Mouse (Mus musculus) cerebellum, adult 11 months (tissue): ENCODE measurements around the gene Olfr1351.
"Not testable (repeated sequence)": the region's sequence is repeated elsewhere in the genome, so short reads cannot be mapped to it uniquely, and the experiment has no call there.

Experiments used
- DNase-seq: peaks from one replicate; pipeline ENCODE4 v3.0.0; 2022

Gene Olfr1351

DNA sequence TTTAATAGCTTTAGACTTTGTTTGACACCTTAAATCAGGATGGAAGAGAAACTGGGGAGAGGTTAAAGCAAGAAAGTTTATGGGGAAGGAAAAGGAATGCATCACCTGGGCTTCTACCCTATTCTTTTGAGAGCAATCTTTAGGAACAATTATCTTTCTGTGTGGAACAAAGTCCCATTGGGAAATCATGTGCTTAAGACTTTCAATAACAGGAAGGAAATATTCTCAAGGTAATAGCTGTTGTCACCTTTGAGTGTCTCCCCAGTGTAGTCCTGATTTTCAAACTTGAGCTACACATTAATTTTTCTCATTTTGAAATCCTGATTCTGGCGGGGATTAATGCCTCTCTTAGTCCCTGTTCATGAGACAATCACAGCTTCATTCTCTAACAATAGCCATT, at the start of gene Olfr1351:
TSS of gene Olfr1351 (plus strand) at position 301 of the 400 bp plus-strand sequence.
- DNase-seq = no peak

DNA sequence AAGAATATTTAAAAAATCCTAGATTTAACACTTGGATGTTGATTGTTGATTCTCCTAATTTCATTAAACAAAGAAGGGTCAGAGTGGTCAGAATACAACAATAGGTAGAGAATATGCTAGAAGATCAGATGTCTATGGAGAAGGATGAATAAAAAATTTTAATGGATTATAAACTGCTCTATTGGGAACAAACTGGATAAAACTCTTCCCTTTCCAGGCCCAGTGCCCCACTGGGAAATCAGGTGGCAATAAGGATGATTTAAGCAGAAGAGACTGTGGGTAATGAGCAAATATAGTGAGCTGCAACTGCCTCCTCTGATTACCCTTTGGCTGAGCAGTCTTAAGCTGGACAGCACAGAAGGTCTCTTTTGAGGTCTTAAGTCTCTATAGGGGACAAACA, 49.3 kb upstream of the Olfr1351 start, which contains the start of gene Olfr1353:
TSS of gene Olfr1353 (plus strand) at position 301 of the 400 bp plus-strand sequence.
- not testable (repeated sequence) for DNase-seq

DNA sequence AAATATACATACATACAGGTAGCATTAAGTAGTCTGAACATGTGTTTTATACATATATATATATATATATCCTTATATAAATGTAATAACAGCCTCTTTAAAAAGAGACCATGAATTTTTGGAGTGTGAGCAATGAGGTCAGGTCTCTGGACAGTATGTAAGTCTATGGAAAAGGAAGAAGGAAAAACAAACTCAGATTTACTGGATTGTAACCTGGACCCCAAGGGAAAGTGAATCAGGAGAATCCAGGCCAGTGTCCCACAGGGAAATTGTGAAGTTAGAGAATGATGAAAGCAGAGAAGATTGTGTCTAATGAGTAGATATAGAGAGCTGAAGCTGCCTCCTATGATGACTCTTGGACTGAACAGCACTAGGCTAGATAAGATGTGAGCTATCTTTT, 31.5 kb upstream of the Olfr1351 start, which contains the start of gene Olfr1352:
TSS of gene Olfr1352 (plus strand) at position 301 of the 400 bp plus-strand sequence.
- DNase-seq = no peak

DNA sequence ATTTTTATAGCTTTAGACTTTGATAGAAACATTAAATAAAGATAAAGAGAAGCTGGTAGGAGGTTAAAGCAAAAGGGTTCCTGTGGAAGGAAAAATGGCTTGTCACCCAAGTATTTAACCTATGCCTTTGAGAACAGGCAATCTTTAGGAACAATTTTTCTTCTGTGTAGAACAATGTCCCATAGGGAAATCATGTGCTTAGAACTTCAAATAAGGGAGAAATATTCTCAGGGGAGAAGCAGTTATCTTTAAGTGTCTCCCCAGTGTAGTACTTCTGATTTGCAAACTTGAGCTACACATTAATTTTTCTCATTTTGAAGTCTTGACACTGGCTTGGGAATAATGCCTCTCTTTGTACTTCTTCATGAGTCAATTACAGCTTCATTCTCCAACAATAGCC, 16.2 kb downstream of the Olfr1351 start, which contains the start of gene Olfr57:
TSS of gene Olfr57 (plus strand) at position 301 of the 400 bp plus-strand sequence.
- DNase-seq = no peak

DNA sequence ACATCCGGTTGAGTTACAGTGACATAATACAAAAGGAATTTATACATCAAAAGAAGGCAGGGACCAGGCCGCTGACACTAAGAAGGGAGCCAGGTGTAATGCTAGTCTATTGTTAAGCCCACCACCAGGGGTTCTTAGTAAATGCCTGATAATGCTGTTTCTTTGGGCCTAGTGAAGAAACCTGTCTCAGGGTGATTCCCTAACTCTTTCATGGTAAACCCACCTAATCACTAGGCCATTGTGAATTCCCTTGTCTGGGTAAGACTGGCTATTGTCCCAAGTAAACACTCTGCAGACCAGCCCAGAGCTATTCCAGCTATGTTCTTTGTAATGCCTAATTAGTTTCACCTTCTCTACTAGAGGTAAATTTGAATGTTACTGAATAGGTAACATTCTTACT, 30.2 kb downstream of the Olfr1351 start:
- not testable (repeated sequence) for DNase-seq

DNA sequence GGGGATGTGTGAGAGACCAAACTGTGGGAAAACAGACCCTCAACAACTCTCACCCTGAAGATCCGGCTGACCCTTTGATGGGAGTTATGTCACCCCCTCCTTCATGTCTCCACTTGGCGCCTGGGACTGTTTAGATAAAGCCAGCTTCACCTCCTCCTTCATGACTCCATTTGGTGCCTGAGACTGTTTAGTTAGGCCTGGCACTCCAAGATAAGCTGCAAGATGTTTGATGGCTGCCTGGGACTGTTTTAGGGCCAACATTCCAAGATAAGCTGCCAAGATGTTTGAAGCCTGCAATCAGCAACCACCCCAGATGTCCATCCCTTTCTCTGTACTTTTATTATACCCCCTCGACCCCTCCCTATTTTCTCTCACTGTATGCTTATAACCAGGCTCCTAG, 45.1 kb downstream of the Olfr1351 start:
- DNase-seq = not testable (repeated sequence)
